Mouse (Mus musculus): ENCODE measurements around the gene Zmiz1.

The Zmiz1 gene

GRCm38 (mm10) chr14:25511564-25511963, 52.6 kb downstream of the Zmiz1 start:
- DNase-seq (ENCODE audit: inconsistent age in 2 of 2, low spot score in 1 of 2) = no peak

- DNase-seq (ENCODE audit: inconsistent age in 2 of 2, low spot score in 1 of 2) = no peak
These were observed 53.0 kb downstream of the Zmiz1 start for GRCm38 (mm10) chr14:25511967-25512366.

GRCm38 (mm10) chr14:25512803-25513202, 53.8 kb downstream of the Zmiz1 start:
- DNase-seq (ENCODE audit: inconsistent age in 2 of 2, low spot score in 1 of 2) = no peak

- no peak for DNase-seq (ENCODE audit: inconsistent age in 2 of 2, low spot score in 1 of 2)
These were observed 54.5 kb downstream of the Zmiz1 start for GRCm38 (mm10) chr14:25513496-25513895.

GRCm38 (mm10) chr14:25514943-25515512, 56.0 kb downstream of the Zmiz1 start:
- DNase-seq (ENCODE audit: inconsistent age in 2 of 2, low spot score in 1 of 2) = peak; percentile 51 to 76

GRCm38 (mm10) chr14:25515924-25516323, 56.9 kb downstream of the Zmiz1 start:
- DNase-seq (ENCODE audit: inconsistent age in 2 of 2, low spot score in 1 of 2) = peak; percentile 95 to 96

- peak; percentile 81 to 87 for DNase-seq (ENCODE audit: inconsistent age in 2 of 2, low spot score in 1 of 2)
These were observed 57.9 kb downstream of the Zmiz1 start for GRCm38 (mm10) chr14:25516640-25517591.

GRCm38 (mm10) chr14:25518645-25519044, 59.7 kb downstream of the Zmiz1 start:
- no peak for DNase-seq (ENCODE audit: inconsistent age in 2 of 2, low spot score in 1 of 2)

GRCm38 (mm10) chr14:25519656-25520055, 60.7 kb downstream of the Zmiz1 start:
- peak; percentile 92 to 96 for DNase-seq (ENCODE audit: inconsistent age in 2 of 2, low spot score in 1 of 2)

- peak; percentile 58 to 76 for DNase-seq (ENCODE audit: inconsistent age in 2 of 2, low spot score in 1 of 2)
These were observed 61.6 kb downstream of the Zmiz1 start for GRCm38 (mm10) chr14:25520589-25520988.

GRCm38 (mm10) chr14:25520991-25521390, 62.0 kb downstream of the Zmiz1 start:
- DNase-seq (ENCODE audit: inconsistent age in 2 of 2, low spot score in 1 of 2) = peak in 1 of 2 experiments; percentile 19

- DNase-seq (ENCODE audit: inconsistent age in 2 of 2, low spot score in 1 of 2) = no peak
These were observed 62.5 kb downstream of the Zmiz1 start for GRCm38 (mm10) chr14:25521500-25521899.

- DNase-seq (ENCODE audit: inconsistent age in 2 of 2, low spot score in 1 of 2) = peak; percentile 47 to 68
These were observed 63.4 kb downstream of the Zmiz1 start for GRCm38 (mm10) chr14:25522415-25522814.

GRCm38 (mm10) chr14:25523230-25524110, 64.5 kb downstream of the Zmiz1 start:
- peak; percentile 68 to 90 for DNase-seq (ENCODE audit: inconsistent age in 2 of 2, low spot score in 1 of 2)

GRCm38 (mm10) chr14:25524111-25524495, 65.1 kb downstream of the Zmiz1 start:
- peak in 1 of 2 experiments; percentile 29 for DNase-seq (ENCODE audit: inconsistent age in 2 of 2, low spot score in 1 of 2)

- DNase-seq (ENCODE audit: inconsistent age in 2 of 2, low spot score in 1 of 2) = peak; percentile 43 to 73
These were observed 65.9 kb downstream of the Zmiz1 start for GRCm38 (mm10) chr14:25524884-25525283.

GRCm38 (mm10) chr14:25525729-25526128, 66.7 kb downstream of the Zmiz1 start:
- peak; percentile 77 to 79 for DNase-seq (ENCODE audit: inconsistent age in 2 of 2, low spot score in 1 of 2)

- peak; percentile 80 to 87 for DNase-seq (ENCODE audit: inconsistent age in 2 of 2, low spot score in 1 of 2)
These were observed 67.9 kb downstream of the Zmiz1 start for GRCm38 (mm10) chr14:25526872-25527271.

- peak; percentile 86 to 93 for DNase-seq (ENCODE audit: inconsistent age in 2 of 2, low spot score in 1 of 2)
These were observed 68.3 kb downstream of the Zmiz1 start for GRCm38 (mm10) chr14:25527321-25527720.

- no peak for DNase-seq (ENCODE audit: inconsistent age in 2 of 2, low spot score in 1 of 2)
These were observed 71.4 kb downstream of the Zmiz1 start for GRCm38 (mm10) chr14:25530342-25530741.

- no peak for DNase-seq (ENCODE audit: inconsistent age in 2 of 2, low spot score in 1 of 2)
These were observed 71.8 kb downstream of the Zmiz1 start for GRCm38 (mm10) chr14:25530815-25531214.

Data from adrenal gland, adult (tissue).